Mouse (Mus musculus): ENCODE data around the gene Qtrt1.

DNA sequence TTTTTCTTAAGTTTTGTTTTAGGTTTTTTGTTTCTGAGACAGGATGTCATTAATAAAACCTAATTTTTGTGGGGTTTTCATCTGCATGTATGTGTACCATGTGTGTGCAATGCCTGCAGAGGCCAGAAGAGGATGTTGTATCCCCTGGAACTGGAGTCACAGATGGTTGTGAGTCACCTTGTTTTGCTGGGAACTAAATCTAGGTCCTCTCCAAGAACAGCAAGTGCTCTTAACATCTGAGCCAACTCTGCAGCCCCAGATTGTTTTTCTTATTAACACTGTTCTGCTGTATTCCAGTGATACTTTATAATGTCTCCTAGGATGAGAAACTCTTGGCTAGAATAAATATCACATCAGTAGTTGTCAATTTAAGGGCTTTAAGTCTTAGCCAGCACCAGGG is 30.8 kb upstream of the Qtrt1 start:
- no peak for TF ChIP-seq TAL1 (IDR thresholded peaks at IDR 0.05; ENCODE audit: low read length)
- no peak for TF ChIP-seq GATA1 (IDR thresholded peaks at IDR 0.05; ENCODE audit: low read length)

Data from erythroblast, embryonic 14.5 days (primary cell).